Mouse (Mus musculus): ENCODE data around the gene Ptprf. TPM values are rescaled to one million over a fixed set of nuclear protein-coding genes. Genes with fewer than 3 reads are reported as not detected.

Gene Ptprf
- polyA plus RNA-seq, 1 experiment from 2014 or later: 62.9 TPM

GRCm38 (mm10) chr4:118247323-118247722 lies 43.9 kb downstream of the Ptprf start:
- Histone ChIP-seq H3K4me3 (no peak overlapping the region), H3K27me3 (no peaks in the 10 kb centered on the region), H3K4me1 (peaks cover 18% of the 10 kb centered on the region), H3K9me3 (replicated peaks) (no peaks in the 10 kb centered on the region), H3K4me2 (no peak overlapping the region), H3K27ac (no peak overlapping the region), H3K9ac (no peak overlapping the region), H3K36me3 (ENCODE audit: poor library complexity, severe bottlenecking) (peaks cover 89% of the 10 kb centered on the region)
- WGBS: 69% methylated on average over 3 of the region's 3 CpGs
- ATAC-seq: no peak

- no peak overlapping the region for H3K4me2 ChIP-seq
- peaks cover 84% of the 10 kb centered on the region for H3K36me3 ChIP-seq (ENCODE audit: poor library complexity, severe bottlenecking)
- H3K9ac ChIP-seq: no peak overlapping the region
- H3K9me3 ChIP-seq (replicated peaks): no peaks in the 10 kb centered on the region
- H3K27me3 ChIP-seq: no peaks in the 10 kb centered on the region
- peaks cover 18% of the 10 kb centered on the region for H3K4me1 ChIP-seq
- WGBS: 92% methylated on average over 14 of the region's 14 CpGs
- no peak overlapping the region for H3K4me3 ChIP-seq
- no peak overlapping the region; the same call in 1 of the 2 replicates for H3K27ac ChIP-seq
- ATAC-seq: no peak
Observed at GRCm38 (mm10) chr4:118245847-118246246, 45.4 kb downstream of the Ptprf start.

GRCm38 (mm10) chr4:118243791-118244190 lies 47.4 kb downstream of the Ptprf start:
- Histone ChIP-seq H3K36me3 (ENCODE audit: poor library complexity, severe bottlenecking) (peaks cover 72% of the 10 kb centered on the region), H3K27ac (peak overlapping the region; percentile 64), H3K4me2 (peak overlapping the region; percentile 6; the same call in 1 of the 2 replicates), H3K9me3 (replicated peaks) (no peaks in the 10 kb centered on the region), H3K4me3 (no peak overlapping the region), H3K27me3 (no peaks in the 10 kb centered on the region), H3K9ac (0 out of 2 replicates have a peak overlapping the region, but pooled peaks have one; percentile 10), H3K4me1 (peaks cover 18% of the 10 kb centered on the region)
- peak; percentile 44; the same call in 1 of the 2 replicates for ATAC-seq
- WGBS: 60% methylated on average over 7 of the region's 7 CpGs

DNA sequence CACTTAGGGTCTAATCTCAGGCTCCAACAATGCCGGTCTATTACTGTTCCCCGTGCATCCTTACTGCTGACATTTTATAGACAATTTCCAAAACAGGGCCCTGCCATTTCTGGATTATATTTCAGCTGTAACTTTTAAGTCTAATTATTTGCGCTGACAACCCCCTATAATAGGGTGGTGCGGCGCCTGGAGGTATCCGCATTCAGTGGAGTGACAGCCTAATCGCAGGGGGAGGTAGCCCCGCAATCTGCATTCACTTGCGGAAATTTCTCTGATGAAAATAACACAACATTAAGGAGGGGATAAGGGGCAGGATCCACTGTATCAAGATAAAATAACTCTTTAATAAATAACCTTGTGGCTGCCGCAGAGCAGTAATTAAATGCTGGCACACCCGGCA lies 47.9 kb downstream of the Ptprf start:
- H3K9ac ChIP-seq: no peak overlapping the region
- H3K27ac ChIP-seq: peak overlapping the region; percentile 64
- no peak overlapping the region for H3K4me3 ChIP-seq
- peaks cover 18% of the 10 kb centered on the region for H3K4me1 ChIP-seq
- H3K27me3 ChIP-seq: no peaks in the 10 kb centered on the region
- peaks cover 72% of the 10 kb centered on the region for H3K36me3 ChIP-seq (ENCODE audit: poor library complexity, severe bottlenecking)
- H3K4me2 ChIP-seq: no peak overlapping the region
- H3K9me3 ChIP-seq (replicated peaks): no peaks in the 10 kb centered on the region
- peak; percentile 60 for ATAC-seq
- 65% methylated on average over 11 of the region's 11 CpGs for WGBS

GRCm38 (mm10) chr4:118239960-118240689 lies 51.1 kb downstream of the Ptprf start:
- ATAC-seq: no peak
- Histone ChIP-seq H3K4me3 (no peak overlapping the region), H3K4me1 (peaks cover 18% of the 10 kb centered on the region), H3K9ac (no peak overlapping the region), H3K27ac (no peak overlapping the region), H3K27me3 (no peaks in the 10 kb centered on the region), H3K4me2 (no peak overlapping the region), H3K36me3 (ENCODE audit: poor library complexity, severe bottlenecking) (peaks cover 72% of the 10 kb centered on the region), H3K9me3 (replicated peaks) (no peaks in the 10 kb centered on the region)
- WGBS: 91% methylated on average over 16 of the region's 16 CpGs

GRCm38 (mm10) chr4:118238666-118239065 lies 52.5 kb downstream of the Ptprf start:
- H3K27ac ChIP-seq: no peak overlapping the region
- no peak overlapping the region for H3K9ac ChIP-seq
- H3K9me3 ChIP-seq (replicated peaks): no peaks in the 10 kb centered on the region
- ATAC-seq: no peak
- no peak overlapping the region for H3K4me3 ChIP-seq
- 93% methylated on average over 6 of the region's 6 CpGs for WGBS
- peaks cover 72% of the 10 kb centered on the region for H3K36me3 ChIP-seq (ENCODE audit: poor library complexity, severe bottlenecking)
- H3K4me1 ChIP-seq: peaks cover 7% of the 10 kb centered on the region
- H3K4me2 ChIP-seq: no peak overlapping the region
- H3K27me3 ChIP-seq: no peaks in the 10 kb centered on the region

DNA sequence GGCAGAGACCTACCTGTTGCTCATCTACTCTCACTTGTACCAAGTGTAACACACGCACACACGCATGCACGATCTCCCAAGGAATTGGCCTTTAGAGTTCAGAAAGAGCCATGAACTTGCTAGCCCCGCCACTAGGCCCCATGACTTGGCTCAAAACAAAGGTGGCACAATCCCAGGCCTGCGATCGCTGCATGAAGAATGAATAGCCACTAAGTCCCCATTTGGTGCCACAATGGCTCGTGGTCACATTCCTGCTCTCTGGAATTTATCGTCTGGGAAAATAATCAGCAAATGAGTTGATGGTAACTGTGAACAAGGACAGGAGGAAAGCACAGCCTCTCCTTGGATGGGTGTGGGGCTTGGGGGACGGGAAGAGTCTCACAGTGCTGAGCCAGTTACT lies 54.3 kb downstream of the Ptprf start:
- Histone ChIP-seq H3K36me3 (ENCODE audit: poor library complexity, severe bottlenecking) (peaks cover 82% of the 10 kb centered on the region), H3K9ac (no peak overlapping the region), H3K27me3 (no peaks in the 10 kb centered on the region), H3K9me3 (replicated peaks) (no peaks in the 10 kb centered on the region), H3K4me3 (no peak overlapping the region), H3K27ac (no peak overlapping the region), H3K4me1 (no peaks in the 10 kb centered on the region), H3K4me2 (no peak overlapping the region)
- ATAC-seq: no peak
- 60% methylated on average over 9 of the region's 9 CpGs for whole genome bisulfite sequencing

- H3K4me3 ChIP-seq: no peak overlapping the region
- 86% methylated on average over 11 of the region's 11 CpGs for WGBS
- no peak for ATAC-seq
Observed at GRCm38 (mm10) chr4:118234711-118235388, 56.4 kb downstream of the Ptprf start.

DNA sequence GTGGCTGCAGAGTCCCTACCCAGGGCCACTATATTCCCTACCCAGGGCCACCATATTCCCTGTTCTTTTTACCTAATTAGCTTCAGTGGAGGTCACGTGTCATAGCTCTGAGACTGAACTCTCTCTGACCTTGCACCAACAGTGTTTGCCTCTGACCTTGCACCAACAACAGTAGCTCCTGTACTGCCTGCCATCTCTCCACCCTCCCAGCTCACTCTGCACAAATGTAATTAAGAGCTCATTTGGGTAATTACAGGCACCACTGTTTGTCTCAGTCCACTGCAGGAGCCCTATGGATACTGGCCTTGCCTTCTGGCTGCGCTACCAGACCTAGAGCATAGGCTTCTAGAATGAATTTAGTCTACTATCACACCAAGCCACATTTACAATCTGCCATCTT lies 57.3 kb downstream of the Ptprf start:
- Histone ChIP-seq H3K36me3 (ENCODE audit: poor library complexity, severe bottlenecking) (peaks cover 96% of the 10 kb centered on the region), H3K27ac (no peak overlapping the region), H3K9ac (no peak overlapping the region), H3K4me2 (no peak overlapping the region), H3K27me3 (no peaks in the 10 kb centered on the region), H3K4me3 (no peak overlapping the region), H3K4me1 (no peaks in the 10 kb centered on the region), H3K9me3 (replicated peaks) (no peaks in the 10 kb centered on the region)
- no peak for ATAC-seq
- 87% methylated on average over 2 of the region's 2 CpGs for WGBS

More at GRCm38 (mm10) chr4:118234711-118235388, 56.4 kb downstream of the Ptprf start:
- H3K4me2 ChIP-seq: no peak overlapping the region
- H3K9me3 ChIP-seq (replicated peaks): no peaks in the 10 kb centered on the region
- no peak overlapping the region for H3K9ac ChIP-seq
- no peaks in the 10 kb centered on the region for H3K27me3 ChIP-seq
- H3K27ac ChIP-seq: no peak overlapping the region
- H3K4me1 ChIP-seq: no peaks in the 10 kb centered on the region
- H3K36me3 ChIP-seq (ENCODE audit: poor library complexity, severe bottlenecking): peaks cover 88% of the 10 kb centered on the region

DNA sequence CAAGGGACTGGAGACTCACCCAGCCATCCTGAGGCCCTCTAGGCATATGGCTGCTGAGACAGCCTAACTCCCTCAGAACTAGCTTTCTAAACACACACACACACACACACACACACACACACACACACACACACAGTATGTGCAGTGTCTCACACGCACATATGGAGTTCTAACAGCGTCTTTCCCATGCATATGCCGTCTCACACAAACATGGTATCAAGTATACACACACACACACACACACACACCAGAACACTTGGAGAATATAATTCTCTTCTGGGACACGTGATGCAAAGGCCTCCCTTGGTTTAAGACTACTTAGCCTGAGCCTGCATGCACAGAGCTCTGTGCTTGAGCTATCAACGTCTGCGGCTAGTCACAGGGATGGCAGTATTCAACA lies 59.3 kb downstream of the Ptprf start:
- no peaks in the 10 kb centered on the region for H3K27me3 ChIP-seq
- ATAC-seq: peak; percentile 16; the same call in 1 of the 2 replicates
- 90% methylated on average over 6 of the region's 6 CpGs for WGBS
- no peak overlapping the region for H3K9ac ChIP-seq
- no peak overlapping the region for H3K4me3 ChIP-seq
- peaks cover 96% of the 10 kb centered on the region for H3K36me3 ChIP-seq (ENCODE audit: poor library complexity, severe bottlenecking)
- H3K4me1 ChIP-seq: no peaks in the 10 kb centered on the region
- no peak overlapping the region for H3K27ac ChIP-seq
- H3K9me3 ChIP-seq (replicated peaks): no peaks in the 10 kb centered on the region
- no peak overlapping the region for H3K4me2 ChIP-seq

DNA sequence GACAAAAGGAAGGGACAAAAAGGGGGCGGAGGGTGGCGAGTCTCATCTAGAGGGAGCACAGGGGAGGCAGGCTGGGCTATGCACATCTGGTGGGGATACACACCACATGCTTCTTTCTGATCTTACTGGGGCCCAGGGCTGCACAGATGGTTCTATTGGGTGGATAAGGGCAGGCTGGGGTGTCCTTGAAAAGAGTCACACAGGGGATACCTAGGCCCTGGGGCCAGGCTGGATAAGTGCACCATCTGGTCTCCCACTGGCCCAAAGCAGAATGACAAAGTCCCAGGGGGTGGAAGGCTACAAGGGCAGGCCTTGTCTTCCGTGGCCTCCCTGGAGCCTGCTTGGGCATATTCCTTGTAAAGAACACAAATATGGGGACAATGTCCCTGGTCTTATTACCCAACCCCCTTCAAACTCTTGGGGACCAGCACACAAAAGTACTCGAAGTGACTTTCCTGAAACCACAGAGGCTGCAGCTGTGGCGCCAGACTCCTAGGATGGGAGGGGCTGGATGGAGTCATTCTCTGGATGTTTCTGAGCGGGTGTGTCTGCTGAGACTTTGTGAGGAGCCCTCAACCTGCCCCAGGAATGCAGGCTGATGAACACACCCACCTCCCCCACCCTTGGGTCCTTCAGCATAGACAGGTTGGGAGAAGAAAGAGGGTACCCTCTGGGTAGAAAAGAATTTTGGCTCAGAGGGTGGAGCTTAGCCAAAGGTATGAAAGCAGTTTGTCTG lies 62.0 kb downstream of the Ptprf start:
- H3K27me3 ChIP-seq: no peaks in the 10 kb centered on the region
- H3K9me3 ChIP-seq (replicated peaks): no peaks in the 10 kb centered on the region
- H3K4me2 ChIP-seq: no peak overlapping the region
- ATAC-seq: no peak
- H3K4me3 ChIP-seq: no peak overlapping the region
- peaks cover 96% of the 10 kb centered on the region for H3K36me3 ChIP-seq (ENCODE audit: poor library complexity, severe bottlenecking)
- H3K4me1 ChIP-seq: no peaks in the 10 kb centered on the region
- no peak overlapping the region for H3K27ac ChIP-seq
- no peak overlapping the region for H3K9ac ChIP-seq
- WGBS: 71% methylated on average over 6 of the region's 6 CpGs

GRCm38 (mm10) chr4:118227398-118227797 lies 63.8 kb downstream of the Ptprf start:
- Histone ChIP-seq H3K36me3 (ENCODE audit: poor library complexity, severe bottlenecking) (peaks cover 100% of the 10 kb centered on the region), H3K4me3 (no peak overlapping the region), H3K27me3 (no peaks in the 10 kb centered on the region), H3K4me1 (no peaks in the 10 kb centered on the region), H3K9me3 (replicated peaks) (no peaks in the 10 kb centered on the region), H3K4me2 (no peak overlapping the region), H3K27ac (no peak overlapping the region), H3K9ac (no peak overlapping the region)
- WGBS: 82% methylated on average over 12 of the region's 12 CpGs
- ATAC-seq: no peak

All from forebrain, embryonic 13.5 days (tissue).